Mouse (Mus musculus) lung, postnatal 0 days (tissue): ENCODE results near the gene Larp1.

Source experiments
- CTCF ChIP-seq: IDR thresholded peaks from 2 replicates; pipeline ENCODE4 v1.5.1; 2016; ENCODE audit warnings: antibody characterized with exemption, mild to moderate bottlenecking
- EP300 ChIP-seq: IDR thresholded peaks from 2 replicates; pipeline ENCODE4 v1.6.1; 2016; ENCODE audit warnings: antibody characterized with exemption, mild to moderate bottlenecking, control low read depth

DNA sequence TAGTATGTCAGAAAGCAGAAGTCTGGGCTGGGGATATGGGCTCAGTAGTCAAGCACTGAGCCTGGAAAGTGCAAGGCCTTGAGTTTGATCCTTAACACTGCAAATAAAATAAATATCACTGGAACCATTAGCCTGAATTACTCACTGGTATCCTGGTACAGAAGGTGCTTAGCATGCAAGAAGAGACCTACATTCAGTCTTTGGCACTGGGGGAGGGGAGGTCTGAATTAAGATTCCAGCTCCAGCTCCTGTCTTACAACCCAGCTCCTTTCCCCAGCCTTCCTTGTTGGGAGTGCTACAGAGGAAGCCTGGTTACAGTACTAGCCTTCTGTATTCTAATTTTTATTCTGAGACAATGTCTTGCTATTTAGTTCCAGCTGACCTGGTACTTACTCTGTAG lies 3.8 kb upstream of the Larp1 start:
- TF ChIP-seq CTCF (no peak), EP300 (no peak)
